Mouse (Mus musculus) thymus, adult 2 months (tissue): ENCODE measurements around the gene Fancg. TPM values are rescaled to one million over a fixed set of nuclear protein-coding genes. Genes with fewer than 3 reads are reported as not detected.

Experiments used
- DNase-seq: peaks from one replicate; pipeline ENCODE4 v3.0.0; 2021
- H3K27ac ChIP-seq: fragments of 200-500 bp; 2 replicates; pipeline ENCODE4 v1.5.1; 2012; ENCODE audit warnings: low read length, control low read depth; ENCODE audit not compliant: control insufficient read depth, insufficient read depth
- H3K27me3 ChIP-seq: fragments of 200-500 bp; 2 replicates; pipeline ENCODE4 v1.6.1; 2012; ENCODE audit warnings: mild to moderate bottlenecking, low read length, moderate library complexity, mixed read lengths; ENCODE audit not compliant: control insufficient read depth, insufficient read depth
- H3K36me3 ChIP-seq: fragments of 200-500 bp; 2 replicates; pipeline ENCODE4 v1.6.1; 2012; ENCODE audit warnings: mild to moderate bottlenecking, low read length, moderate library complexity; ENCODE audit not compliant: control insufficient read depth, insufficient read depth
- H3K4me1 ChIP-seq: fragments of 200-500 bp; replicated peaks from 2 replicates; pipeline ENCODE4 v1.6.1; 2012; ENCODE audit warnings: low read length; ENCODE audit not compliant: control insufficient read depth, insufficient read depth
- H3K4me3 ChIP-seq: fragments of 200-500 bp; 2 replicates; pipeline ENCODE4 v1.5.1; 2012; ENCODE audit warnings: mild to moderate bottlenecking, low read length, control low read depth, moderate library complexity; ENCODE audit not compliant: control insufficient read depth, insufficient read depth
- CTCF ChIP-seq: fragments of 200-500 bp; IDR thresholded peaks from 2 replicates; pipeline ENCODE4 v1.5.1; 2012; ENCODE audit warnings: mild to moderate bottlenecking, control low read depth, low read length, moderate library complexity, borderline replicate concordance; ENCODE audit not compliant: control insufficient read depth, poor library complexity, insufficient read depth; ENCODE audit errors: extremely low read depth
- POLR2A ChIP-seq: fragments of 200-500 bp; IDR thresholded peaks from 2 replicates; pipeline ENCODE4 v1.6.1; 2012; ENCODE audit warnings: mild to moderate bottlenecking, low read length, control low read depth, moderate library complexity; ENCODE audit not compliant: control insufficient read depth, poor library complexity, insufficient read depth; ENCODE audit errors: extremely low read depth
- WGBS: fragments of 180-500 bp; shearing (Covaris S2); methylation state at CpG from one replicate; pipeline ENCODE4 v1.1.7; 2018; 5-methylcytosine and 5-hydroxymethylcytosine counted together
- polyA plus RNA-seq: library from polyadenylated mRNA; depleted of rRNA; stranded (reverse); fragments of >200 nt; gene quantifications from 2 replicates; pipeline ENCODE4 v1.2.3, GENCODE M21; 2012

Fancg gene
- polyA plus RNA-seq, 1 experiment = 50.0 TPM

DNA sequence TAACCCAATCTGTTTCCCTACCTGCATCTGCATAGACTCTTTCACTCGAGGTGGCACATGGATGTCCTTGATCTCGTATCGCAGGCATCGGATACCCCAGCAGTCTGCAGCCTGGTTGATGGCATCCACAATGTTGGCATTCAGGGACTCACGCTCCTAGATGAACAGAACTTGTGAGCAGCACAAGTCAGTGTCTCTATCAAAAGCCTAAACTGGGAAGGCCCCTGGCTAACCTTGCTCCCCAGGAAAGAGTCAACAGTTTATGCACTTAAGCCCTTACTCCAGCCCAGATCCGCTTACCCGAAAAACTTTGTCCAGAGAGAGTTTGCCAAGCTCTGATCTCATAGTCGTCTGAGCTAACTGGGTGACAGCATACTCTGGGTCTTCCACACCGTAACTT is 19.4 kb upstream of the Fancg start:
- no peak overlapping the region for H3K27ac ChIP-seq
- no peak for TF ChIP-seq CTCF
- TF ChIP-seq POLR2A = no peak
- peaks cover 13% of the 10 kb centered on the region for H3K4me1 ChIP-seq
- 94% methylated on average over 9 of the region's 9 CpGs for WGBS
- H3K4me3 ChIP-seq = no peak overlapping the region
- DNase-seq = no peak
- no peaks in the 10 kb centered on the region for H3K27me3 ChIP-seq
- H3K36me3 ChIP-seq = no peaks in the 10 kb centered on the region

DNA sequence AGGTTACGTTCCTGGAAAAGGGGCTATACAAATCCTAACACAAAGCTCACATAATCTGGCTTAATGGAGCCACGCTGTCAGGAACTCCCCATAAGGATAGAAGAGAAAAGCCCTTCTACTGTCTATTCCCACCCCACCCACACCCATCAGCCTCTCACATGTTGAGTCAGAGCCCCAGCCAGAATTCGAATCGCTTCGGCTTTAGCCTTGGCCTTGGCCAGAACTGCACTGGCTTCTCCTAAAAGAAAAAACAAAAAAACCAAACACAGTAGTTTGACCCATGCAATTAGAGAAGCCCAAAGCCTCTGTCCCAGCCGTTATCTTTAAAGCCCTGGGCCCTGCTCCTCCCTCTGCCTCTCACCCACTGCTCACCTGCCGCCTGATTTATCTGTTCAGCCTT is 18.8 kb upstream of the Fancg start:
- no peak overlapping the region for H3K4me3 ChIP-seq
- TF ChIP-seq POLR2A (no peak), CTCF (no peak)
- DNase-seq = no peak
- peaks cover 18% of the 10 kb centered on the region for H3K4me1 ChIP-seq
- H3K27me3 ChIP-seq = no peaks in the 10 kb centered on the region
- H3K36me3 ChIP-seq = no peaks in the 10 kb centered on the region
- H3K27ac ChIP-seq = no peak overlapping the region
- 98% methylated on average over 7 of the region's 7 CpGs for WGBS

DNA sequence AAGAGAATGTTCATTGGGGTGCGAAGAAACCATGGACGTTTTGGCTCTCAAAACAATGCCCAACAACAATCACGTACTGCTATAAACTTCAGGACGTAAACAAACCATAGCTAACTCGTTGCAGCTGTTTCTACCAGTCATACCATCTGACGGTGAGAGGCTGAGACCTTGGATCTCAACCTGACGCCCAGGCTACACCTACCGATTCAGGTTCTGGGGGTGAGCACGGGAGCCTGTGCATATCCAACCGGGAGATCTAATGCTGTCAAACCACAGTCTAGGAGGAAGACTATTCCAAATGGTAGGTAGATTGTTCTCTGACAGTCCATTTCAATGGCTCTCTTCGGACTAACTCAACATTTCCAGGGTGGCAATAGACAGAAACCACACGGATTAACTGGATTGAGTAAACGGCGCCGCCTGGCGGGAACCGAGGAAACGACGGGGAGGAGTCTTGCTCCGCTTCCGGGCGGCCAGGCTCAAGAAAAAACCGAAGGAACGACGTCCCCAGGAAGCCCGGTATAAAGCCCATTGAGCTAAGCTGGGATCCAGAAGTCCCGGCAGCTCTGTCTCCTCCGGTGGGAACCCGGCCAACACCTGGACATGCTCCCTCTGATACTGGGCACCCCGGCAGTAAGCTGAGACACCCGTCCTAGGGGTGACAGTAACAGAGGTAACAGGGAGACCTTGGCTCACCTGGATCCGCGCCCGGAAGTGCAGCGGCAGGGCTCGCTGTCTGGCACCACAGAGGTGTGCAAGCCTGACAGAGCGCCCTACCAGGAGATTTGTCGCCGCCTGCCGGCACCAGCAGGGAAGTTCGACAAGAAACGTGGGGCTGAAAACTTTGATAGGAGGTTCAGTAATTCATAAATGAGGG is 15.0 kb upstream of the Fancg start, which contains the start of gene Pigo:
Gene Pigo, minus strand, starts transcription at position 736 of the 877 bp plus-strand sequence.
- WGBS = 7% methylated on average over 42 of the region's 42 CpGs
- peak within 1 kb of the TSS; percentile 75 for H3K27ac ChIP-seq
- TF ChIP-seq POLR2A = no peak
- peak; percentile 90 for TF ChIP-seq CTCF
- H3K4me3 ChIP-seq = peak within 1 kb of the TSS; percentile 74
- DNase-seq = peak; percentile 89
- no peaks in the 10 kb centered on the region for H3K27me3 ChIP-seq
- peaks cover 17% of the 10 kb centered on the region for H3K36me3 ChIP-seq
- peaks cover 10% of the 10 kb centered on the region for H3K4me1 ChIP-seq

- Histone ChIP-seq H3K27me3 (no peaks in the 10 kb centered on the region), H3K36me3 (peaks cover 17% of the 10 kb centered on the region), H3K4me1 (peaks cover 8% of the 10 kb centered on the region), H3K4me3 (0 out of 2 replicates have a peak overlapping the region, but pooled peaks have one; percentile 74), H3K27ac (no peak overlapping the region)
- 87% methylated on average over 14 of the region's 14 CpGs for WGBS
- TF ChIP-seq CTCF = no peak
- TF ChIP-seq POLR2A = no peak
- no peak for DNase-seq
These were observed 14.4 kb upstream of the Fancg start for GRCm38 (mm10) chr4:43024673-43025072.

GRCm38 (mm10) chr4:43021341-43021740 is 11.0 kb upstream of the Fancg start:
- TF ChIP-seq POLR2A (no peak), CTCF (no peak)
- Histone ChIP-seq H3K4me3 (no peak overlapping the region), H3K4me1 (peaks cover 8% of the 10 kb centered on the region), H3K36me3 (peaks cover 30% of the 10 kb centered on the region), H3K27ac (no peak overlapping the region), H3K27me3 (no peaks in the 10 kb centered on the region)
- no peak for DNase-seq
- WGBS = 93% methylated on average over 17 of the region's 17 CpGs

- Histone ChIP-seq H3K36me3 (peaks cover 30% of the 10 kb centered on the region), H3K27ac (no peak overlapping the region), H3K4me1 (peaks cover 8% of the 10 kb centered on the region), H3K27me3 (no peaks in the 10 kb centered on the region), H3K4me3 (no peak overlapping the region)
- TF ChIP-seq POLR2A = no peak
- no peak for TF ChIP-seq CTCF
- no peak for DNase-seq
- WGBS = 97% methylated on average over 16 of the region's 16 CpGs
These were observed 10.6 kb upstream of the Fancg start for GRCm38 (mm10) chr4:43020876-43021275.
